Mouse (Mus musculus) CH12.LX (cell line): Measurements from ENCODE around the gene Mypop. TPM values are rescaled to one million over a fixed set of nuclear protein-coding genes. Genes with fewer than 3 reads are reported as not detected.
A peak's percentile ranks its signal among the peaks of the same experiment; 100 is the strongest.

Experiments
- DNase-seq: peaks from one replicate; pipeline ENCODE4 v3.0.0-alpha.2; 2013; ENCODE audit errors: extremely low read depth
- H3K27ac ChIP-seq: 2 replicates; pipeline ENCODE4 v1.5.1; 2012; ENCODE audit warnings: low read depth, mild to moderate bottlenecking, control low read depth, moderate library complexity; ENCODE audit not compliant: insufficient read depth
- H3K27me3 ChIP-seq: replicated peaks from 2 replicates; pipeline ENCODE3; 2012; ENCODE audit warnings: inconsistent platforms
- H3K36me3 ChIP-seq, 2 experiments: replicated peaks in 1 of 2; 2 replicates each; pipeline versions ENCODE3 to v1.6.1; 2012; ENCODE audit warnings: inconsistent platforms in 1 of 2, low read length in 1 of 2, mild to moderate bottlenecking in 1 of 2, mixed read lengths in 1 of 2, moderate library complexity in 1 of 2; ENCODE audit not compliant: control insufficient read depth in 1 of 2, insufficient read depth in 1 of 2
- H3K4me1 ChIP-seq, 2 experiments: 2 replicates each; pipeline ENCODE4 v1.6.1; 2012; ENCODE audit warnings: inconsistent platforms in 1 of 2, moderate library complexity in 1 of 2; ENCODE audit not compliant: insufficient read depth in 2 of 2, control insufficient read depth in 1 of 2
- H3K4me2 ChIP-seq: 2 replicates; pipeline ENCODE4 v1.6.1; 2012; ENCODE audit warnings: low read depth, mild to moderate bottlenecking, control low read depth; ENCODE audit not compliant: poor library complexity, insufficient read depth, severe bottlenecking
- H3K4me3 ChIP-seq, 3 experiments: fragments of 150-350 bp in 1 of 3; sonication (generic) in 1 of 3; replicated peaks in 1 of 3; 2 replicates each; pipeline versions ENCODE3 to v1.5.1; 2011 to 2012; ENCODE audit warnings: low read depth in 2 of 3, low read length in 2 of 3, mild to moderate bottlenecking in 2 of 3, moderate library complexity in 2 of 3, control low read depth in 1 of 3, improper control_type of control experiment in 1 of 3, inconsistent platforms in 1 of 3, mixed read lengths in 1 of 3; ENCODE audit not compliant: poor library complexity in 1 of 3
- H3K79me2 ChIP-seq: replicated peaks from 2 replicates; pipeline ENCODE4 v1.6.1; 2012; ENCODE audit warnings: mild to moderate bottlenecking, moderate library complexity; ENCODE audit not compliant: control insufficient read depth, poor library complexity, insufficient read depth, severe bottlenecking; ENCODE audit errors: extremely low read depth
- H3K9ac ChIP-seq: 2 replicates; pipeline ENCODE4 v1.6.1; 2012; ENCODE audit warnings: low read depth, mild to moderate bottlenecking, control low read depth, moderate library complexity; ENCODE audit not compliant: insufficient read depth
- H3K9me3 ChIP-seq: replicated peaks from 2 replicates; pipeline ENCODE3; 2012; ENCODE audit warnings: low read length, inconsistent platforms, mixed read lengths
- CHD1 ChIP-seq: IDR thresholded peaks from 2 replicates; pipeline ENCODE4 v1.6.1; 2012; ENCODE audit warnings: low read depth, low read length, improper control_type of control experiment, inconsistent platforms
- CHD2 ChIP-seq: IDR thresholded peaks from 2 replicates; pipeline ENCODE4 v1.6.1; 2011; ENCODE audit warnings: low read length, improper control_type of control experiment
- E2F4 ChIP-seq: IDR thresholded peaks from 2 replicates; pipeline ENCODE4 v1.6.1; 2011; ENCODE audit warnings: low read depth, low read length, improper control_type of control experiment; ENCODE audit not compliant: insufficient replicate concordance
- ETS1 ChIP-seq: conservative IDR thresholded peaks from 2 replicates; pipeline ENCODE4 v1.6.1; 2012; ENCODE audit warnings: low read depth, mild to moderate bottlenecking, inconsistent platforms, low read length, improper control_type of control experiment, moderate library complexity
- GABPA ChIP-seq: IDR thresholded peaks from 2 replicates; pipeline ENCODE4 v1.6.1; 2012; ENCODE audit warnings: low read depth, low read length, improper control_type of control experiment, inconsistent platforms; ENCODE audit not compliant: insufficient replicate concordance
- IRF4 ChIP-seq: IDR thresholded peaks from 2 replicates; pipeline ENCODE4 v1.6.1; 2014; ENCODE audit warnings: low read depth, mild to moderate bottlenecking, inconsistent platforms, low read length, improper control_type of control experiment
- JUN ChIP-seq: IDR thresholded peaks from 2 replicates; pipeline ENCODE4 v1.6.1; 2011; ENCODE audit warnings: low read depth, mild to moderate bottlenecking, low read length, improper control_type of control experiment, moderate library complexity; ENCODE audit not compliant: insufficient read depth
- MAFK ChIP-seq: IDR thresholded peaks from 2 replicates; pipeline ENCODE4 v1.6.1; 2011; ENCODE audit warnings: low read length, improper control_type of control experiment; ENCODE audit not compliant: insufficient replicate concordance
- MAX ChIP-seq: IDR thresholded peaks from 2 replicates; pipeline ENCODE4 v1.6.1; 2011; ENCODE audit warnings: low read length, improper control_type of control experiment
- MAZ ChIP-seq: IDR thresholded peaks from 2 replicates; pipeline ENCODE4 v1.6.1; 2012; ENCODE audit warnings: low read depth, mild to moderate bottlenecking, inconsistent platforms, low read length, improper control_type of control experiment, moderate library complexity
- MXI1 ChIP-seq: IDR thresholded peaks from 2 replicates; pipeline ENCODE4 v1.6.1; 2011; ENCODE audit warnings: mild to moderate bottlenecking, low read depth, low read length, improper control_type of control experiment
- NELFE ChIP-seq: IDR thresholded peaks from 2 replicates; pipeline ENCODE4 v1.6.1; 2011; ENCODE audit warnings: low read depth, low read length, improper control_type of control experiment
- NRF1 ChIP-seq: IDR thresholded peaks from 2 replicates; pipeline ENCODE4 v1.6.1; 2014; ENCODE audit warnings: low read depth, mild to moderate bottlenecking, inconsistent platforms, low read length, improper control_type of control experiment, moderate library complexity
- POLR2A ChIP-seq: IDR thresholded peaks from 2 replicates; pipeline ENCODE4 v1.6.1; 2011; ENCODE audit warnings: low read depth, mild to moderate bottlenecking, improper control_type of control experiment, low read length
- RAD21 ChIP-seq: IDR thresholded peaks from 2 replicates; pipeline ENCODE4 v1.6.1; 2011; ENCODE audit warnings: low read depth, mild to moderate bottlenecking, low read length, improper control_type of control experiment, moderate library complexity
- TCF12 ChIP-seq: IDR thresholded peaks from 2 replicates; pipeline ENCODE4 v1.6.1; 2014; ENCODE audit warnings: low read depth, mild to moderate bottlenecking, inconsistent platforms, low read length, improper control_type of control experiment
- USF1 ChIP-seq: IDR thresholded peaks from 2 replicates; pipeline ENCODE4 v1.6.1; 2014; ENCODE audit warnings: low read depth, mild to moderate bottlenecking, inconsistent platforms, low read length, improper control_type of control experiment
- USF2 ChIP-seq: conservative IDR thresholded peaks from 2 replicates; pipeline ENCODE4 v1.6.1; 2011; ENCODE audit warnings: low read depth, low read length, improper control_type of control experiment
- ZC3H11A ChIP-seq: IDR thresholded peaks from 2 replicates; pipeline ENCODE4 v1.6.1; 2012; ENCODE audit warnings: low read depth, mild to moderate bottlenecking, inconsistent platforms, low read length, improper control_type of control experiment
- ZMIZ1 ChIP-seq: IDR thresholded peaks from 2 replicates; pipeline ENCODE4 v1.6.1; 2012; ENCODE audit warnings: low read depth, mild to moderate bottlenecking, inconsistent platforms, low read length, improper control_type of control experiment
- dilution Hi-C: fragments of 300-500 bp; cut with MboI; formaldehyde crosslinking; loops from 2 replicates; pipeline ENCODE4 v1.14.3; 2020; ENCODE audit warnings: low sequenced_read_pairs; ENCODE audit not compliant: extremely low pct_unique_long_range_greater_than_20kb, extremely low pct_ligation_motif_present
- in situ Hi-C: fragments of 300-500 bp; cut with MboI; formaldehyde crosslinking; loops from 3 replicates; pipeline ENCODE4 v1.14.3; 2019; ENCODE audit warnings: low sequenced_read_pairs, low pct_ligation_motif_present, low pct_unique_long_range_greater_than_20kb, mixed read lengths
- polyA plus RNA-seq: library from polyadenylated mRNA; unstranded; fragments of >175 nt; gene quantifications from 2 replicates; pipeline ENCODE4 v1.2.1, GENCODE M21; 2012; ENCODE audit warnings: low read depth; ENCODE audit not compliant: insufficient read length
- total RNA-seq, 2 experiments: library from RNA; depleted of rRNA; stranded (reverse); fragments of 300-350 nt in 1 of 2; fragments of >200 nt in 1 of 2; gene quantifications; 2 replicates each; pipeline ENCODE4 v1.2.3; 2012 to 2014

Gene Mypop
- total and polyA plus RNA-seq, 3 experiments = 1.2 to 4.7 (median 2.5) TPM

GRCm38 (mm10) chr7:19012882-19013281 lies 21.8 kb downstream of the Mypop start:
- no peaks in the 10 kb centered on the region for H3K36me3 ChIP-seq
- H3K4me1 ChIP-seq = peaks cover 0 to 9% of the 10 kb centered on the region in 2 experiments; a peak in 3 of 4 replicates
- H3K27me3 ChIP-seq = peaks cover 49% of the 10 kb centered on the region
- no peaks in the 10 kb centered on the region for H3K79me2 ChIP-seq
- no peak overlapping the region for H3K27ac ChIP-seq
- no peak overlapping the region for H3K4me3 ChIP-seq
- in situ Hi-C loops (no loop called here), dilution Hi-C loops (no loop called here)
- H3K9me3 ChIP-seq = no peaks in the 10 kb centered on the region
- H3K9ac ChIP-seq = no peak overlapping the region
- H3K4me2 ChIP-seq = no peak overlapping the region
- TF ChIP-seq MXI1 (no peak), CHD2 (0 out of 2 replicates have a peak, but pooled peaks have one; percentile 42), GABPA (no peak), POLR2A (no peak), ZMIZ1 (no peak)
- no peak for DNase-seq

- DNase-seq = no peak
- dilution Hi-C loops = no loop called here
- H3K9ac ChIP-seq = no peak overlapping the region
These were observed 23.4 kb downstream of the Mypop start for GRCm38 (mm10) chr7:19014452-19014851.

GRCm38 (mm10) chr7:19016042-19016441 lies 25.0 kb downstream of the Mypop start:
- no peaks in the 10 kb centered on the region for H3K9me3 ChIP-seq
- peaks cover 61% of the 10 kb centered on the region for H3K27me3 ChIP-seq
- no peak overlapping the region for H3K4me2 ChIP-seq
- no peaks in the 10 kb centered on the region for H3K36me3 ChIP-seq
- no peak overlapping the region for H3K4me3 ChIP-seq
- no peak overlapping the region for H3K27ac ChIP-seq
- peaks cover 0 to 4% of the 10 kb centered on the region in 2 experiments; a peak in 2 of 4 replicates for H3K4me1 ChIP-seq
- in situ Hi-C loops (no loop called here), dilution Hi-C loops (no loop called here)
- H3K9ac ChIP-seq = no peak overlapping the region
- no peak for DNase-seq
- H3K79me2 ChIP-seq = no peaks in the 10 kb centered on the region
- TF ChIP-seq USF2 (no peak), RAD21 (no peak), NRF1 (no peak), CHD2 (no peak), TCF12 (no peak), MAX (no peak), GABPA (no peak), CHD1 (no peak)

More at GRCm38 (mm10) chr7:19014452-19014851, 23.4 kb downstream of the Mypop start:
- no peaks in the 10 kb centered on the region for H3K36me3 ChIP-seq
- no peaks in the 10 kb centered on the region for H3K79me2 ChIP-seq
- no peak overlapping the region for H3K4me2 ChIP-seq
- H3K9me3 ChIP-seq = no peaks in the 10 kb centered on the region
- peaks cover 0 to 4% of the 10 kb centered on the region in 2 experiments; a peak in 3 of 4 replicates for H3K4me1 ChIP-seq
- TF ChIP-seq MAFK = no peak
- TF ChIP-seq ETS1 = no peak
- no peak for TF ChIP-seq CHD1
- TF ChIP-seq ZC3H11A = no peak
- no peak for TF ChIP-seq USF1
- TF ChIP-seq NELFE = no peak
- TF ChIP-seq IRF4 = no peak
- no peak for TF ChIP-seq USF2
- no peak for TF ChIP-seq JUN
- TF ChIP-seq GABPA = no peak
- no peak for TF ChIP-seq MAZ
- TF ChIP-seq E2F4 = no peak
- TF ChIP-seq MAX = no peak
- H3K27me3 ChIP-seq = peaks cover 53% of the 10 kb centered on the region
- H3K27ac ChIP-seq = no peak overlapping the region
- H3K4me3 ChIP-seq = no peak overlapping the region
- in situ Hi-C loops = no loop called here
